Mouse (Mus musculus) cortical plate, adult 2 months (tissue): ENCODE results near the gene Timmdc1.

Experiments
- CTCF ChIP-seq: fragments of 200-500 bp; IDR thresholded peaks from 2 replicates; pipeline ENCODE4 v1.5.1; 2011; ENCODE audit warnings: mild to moderate bottlenecking, control low read depth, low read length; ENCODE audit not compliant: insufficient read depth; ENCODE audit errors: extremely low read depth
- POLR2A ChIP-seq: fragments of 200-500 bp; IDR thresholded peaks from 2 replicates; pipeline ENCODE4 v1.6.1; 2011; ENCODE audit warnings: mild to moderate bottlenecking, low read length, control low read depth; ENCODE audit not compliant: insufficient read depth; ENCODE audit errors: extremely low read depth

DNA sequence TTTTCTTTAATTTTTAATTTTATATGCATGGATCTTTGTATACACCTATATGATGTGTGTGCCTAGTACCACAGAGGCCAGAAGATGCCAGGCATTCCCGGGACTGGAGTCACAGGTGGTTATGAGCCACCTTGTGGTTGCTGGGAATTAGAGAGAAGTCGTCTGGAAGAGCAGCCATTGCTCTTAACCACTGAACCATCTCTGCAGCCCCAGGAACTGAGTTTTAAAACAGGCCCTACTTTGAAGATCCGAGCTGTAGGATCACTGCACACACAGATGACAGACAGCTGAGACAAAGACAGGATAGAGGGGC lies 53.8 kb downstream of the Timmdc1 start:
- TF ChIP-seq POLR2A (no peak), CTCF (no peak)
